Mouse (Mus musculus): ENCODE measurements around the gene Tmed6. TPM values are rescaled to one million over a fixed set of nuclear protein-coding genes. Genes with fewer than 3 reads are reported as not detected.

Tmed6 gene
- polyA plus RNA-seq, 1 experiment from 2014 or later = not detected

GRCm38 (mm10) chr8:107052046-107052445 is 13.4 kb downstream of the Tmed6 start:
- H3K4me1 ChIP-seq (replicated peaks; ENCODE audit: control insufficient read depth, insufficient read depth, low read length) = peaks cover 6% of the 10 kb centered on the region; the same call in 1 of the 2 replicates
- no peak overlapping the region for H3K4me2 ChIP-seq (ENCODE audit: low read depth, low read length, severe bottlenecking)
- H3K9me3 ChIP-seq (ENCODE audit: control insufficient read depth, low read length) = no peaks in the 10 kb centered on the region
- WGBS = 99% methylated on average over 8 of the region's 8 CpGs
- H3K9ac ChIP-seq (ENCODE audit: low read length) = no peak overlapping the region
- H3K27ac ChIP-seq (ENCODE audit: low read depth, low read length) = no peak overlapping the region
- no peaks in the 10 kb centered on the region for H3K27me3 ChIP-seq (ENCODE audit: control insufficient read depth, insufficient read depth, low read length)
- DNase-seq (ENCODE audit: low spot score) (no peak), ATAC-seq (replicated peaks; ENCODE audit: low FRiP score) (no peak)
- peaks cover 30% of the 10 kb centered on the region; the same call in 1 of the 2 replicates for H3K36me3 ChIP-seq (ENCODE audit: control insufficient read depth, insufficient read depth, low read length)
- H3K4me3 ChIP-seq (ENCODE audit: low read depth, low read length) = no peak overlapping the region

GRCm38 (mm10) chr8:107049480-107049879 is 16.0 kb downstream of the Tmed6 start:
- H3K27me3 ChIP-seq (ENCODE audit: control insufficient read depth, insufficient read depth, low read length) = no peaks in the 10 kb centered on the region
- no peaks in the 10 kb centered on the region for H3K9me3 ChIP-seq (ENCODE audit: control insufficient read depth, low read length)
- 96% methylated on average over 4 of the region's 4 CpGs for WGBS
- H3K4me2 ChIP-seq (ENCODE audit: low read depth, low read length, severe bottlenecking) = no peak overlapping the region
- H3K27ac ChIP-seq (ENCODE audit: low read depth, low read length) = no peak overlapping the region
- H3K9ac ChIP-seq (ENCODE audit: low read length) = no peak overlapping the region
- 0 out of 2 replicates have a peak overlapping the region, but pooled peaks have one; percentile 78 for H3K4me3 ChIP-seq (ENCODE audit: low read depth, low read length)
- peaks cover 6% of the 10 kb centered on the region; the same call in 1 of the 2 replicates for H3K4me1 ChIP-seq (replicated peaks; ENCODE audit: control insufficient read depth, insufficient read depth, low read length)
- peaks cover 32% of the 10 kb centered on the region; the same call in 1 of the 2 replicates for H3K36me3 ChIP-seq (ENCODE audit: control insufficient read depth, insufficient read depth, low read length)
- DNase-seq (ENCODE audit: low spot score) (no peak), ATAC-seq (replicated peaks; ENCODE audit: low FRiP score) (no peak)

DNA sequence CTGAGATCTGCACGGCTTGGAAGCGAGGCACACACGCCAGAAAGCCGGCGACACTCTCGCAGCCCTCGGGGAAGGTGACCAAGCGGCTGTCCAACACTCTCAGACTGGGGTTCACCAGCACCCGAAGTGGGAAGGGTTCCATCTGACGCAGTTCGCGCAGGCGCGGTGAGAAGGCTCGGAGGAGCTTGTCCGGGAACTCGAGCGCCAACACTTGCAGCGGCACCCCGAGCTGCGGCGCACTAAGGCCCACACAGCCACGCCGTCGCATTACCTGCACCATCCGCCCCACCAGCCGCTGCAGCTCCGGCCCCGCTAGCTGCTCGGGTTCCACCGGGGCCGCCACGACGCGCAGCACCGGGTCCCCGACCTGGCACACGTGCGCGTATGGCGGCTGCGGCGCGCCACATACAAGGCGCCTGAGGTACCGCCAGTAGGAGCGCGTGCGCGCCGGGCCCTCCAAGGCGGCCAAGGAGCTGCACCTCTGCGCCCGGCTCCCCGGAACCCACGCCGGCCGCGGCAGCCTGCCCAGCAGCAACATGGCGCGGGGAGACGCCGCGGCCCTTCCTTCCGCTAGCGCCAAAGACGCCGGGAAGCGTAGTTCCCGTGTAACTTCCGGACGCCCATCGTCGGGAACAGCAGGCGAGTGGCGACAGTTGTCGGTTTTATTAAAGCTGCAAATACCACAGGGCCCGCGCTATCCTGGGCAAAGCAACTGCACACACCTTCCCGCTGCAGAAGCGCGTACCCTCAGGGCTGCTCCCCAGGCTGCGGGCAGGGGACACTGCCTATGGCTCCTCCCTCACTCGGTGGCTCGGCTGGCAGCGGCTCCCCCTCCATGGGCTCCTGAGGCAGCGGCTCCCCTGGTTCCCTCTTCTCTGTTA is 17.1 kb downstream of the Tmed6 start, which contains the start of gene Pdf:
Pdf (minus strand) TSS at position 554 of the 881 bp plus-strand sequence.
- Histone ChIP-seq H3K4me3 (ENCODE audit: low read depth, low read length) (peak within 1 kb of the TSS; percentile 78), H3K27ac (ENCODE audit: low read depth, low read length) (peak within 1 kb of the TSS; percentile 82), H3K27me3 (ENCODE audit: control insufficient read depth, insufficient read depth, low read length) (no peaks in the 10 kb centered on the region), H3K36me3 (ENCODE audit: control insufficient read depth, insufficient read depth, low read length) (peaks cover 28% of the 10 kb centered on the region; the same call in 1 of the 2 replicates), H3K9ac (ENCODE audit: low read length) (peak within 1 kb of the TSS; percentile 90), H3K4me1 (replicated peaks; ENCODE audit: control insufficient read depth, insufficient read depth, low read length) (peaks cover 6% of the 10 kb centered on the region; the same call in 1 of the 2 replicates), H3K9me3 (ENCODE audit: control insufficient read depth, low read length) (no peaks in the 10 kb centered on the region), H3K4me2 (ENCODE audit: low read depth, low read length, severe bottlenecking) (peak within 1 kb of the TSS; percentile 93)
- WGBS = under 1% methylated on average over 87 of the region's 87 CpGs
- ATAC-seq (replicated peaks; ENCODE audit: low FRiP score) (peak; percentile 83), DNase-seq (ENCODE audit: low spot score) (peak; percentile 84)

- H3K36me3 ChIP-seq (ENCODE audit: control insufficient read depth, insufficient read depth, low read length) = peaks cover 17% of the 10 kb centered on the region; the same call in 1 of the 2 replicates
- 88% methylated on average over 5 of the region's 5 CpGs for WGBS
Measured at GRCm38 (mm10) chr8:107046976-107047375, 18.5 kb downstream of the Tmed6 start.

GRCm38 (mm10) chr8:107045478-107045877 is 20.0 kb downstream of the Tmed6 start:
- Histone ChIP-seq H3K9ac (ENCODE audit: low read length) (no peak overlapping the region), H3K9me3 (ENCODE audit: control insufficient read depth, low read length) (no peaks in the 10 kb centered on the region), H3K4me2 (ENCODE audit: low read depth, low read length, severe bottlenecking) (no peak overlapping the region), H3K27me3 (ENCODE audit: control insufficient read depth, insufficient read depth, low read length) (no peaks in the 10 kb centered on the region), H3K4me3 (ENCODE audit: low read depth, low read length) (no peak overlapping the region), H3K36me3 (ENCODE audit: control insufficient read depth, insufficient read depth, low read length) (peaks cover 12% of the 10 kb centered on the region; the same call in 1 of the 2 replicates), H3K27ac (ENCODE audit: low read depth, low read length) (no peak overlapping the region), H3K4me1 (replicated peaks; ENCODE audit: control insufficient read depth, insufficient read depth, low read length) (peaks cover 6% of the 10 kb centered on the region; the same call in 1 of the 2 replicates)
- DNase-seq (ENCODE audit: low spot score) (no peak), ATAC-seq (replicated peaks; ENCODE audit: low FRiP score) (no peak)
- 92% methylated on average over 6 of the region's 6 CpGs for WGBS

More at GRCm38 (mm10) chr8:107046976-107047375, 18.5 kb downstream of the Tmed6 start:
- no peaks in the 10 kb centered on the region for H3K27me3 ChIP-seq (ENCODE audit: control insufficient read depth, insufficient read depth, low read length)
- no peak overlapping the region for H3K4me2 ChIP-seq (ENCODE audit: low read depth, low read length, severe bottlenecking)
- no peak overlapping the region for H3K27ac ChIP-seq (ENCODE audit: low read depth, low read length)
- no peak for ATAC-seq (replicated peaks; ENCODE audit: low FRiP score)
- peaks cover 6% of the 10 kb centered on the region; the same call in 1 of the 2 replicates for H3K4me1 ChIP-seq (replicated peaks; ENCODE audit: control insufficient read depth, insufficient read depth, low read length)
- no peak overlapping the region for H3K4me3 ChIP-seq (ENCODE audit: low read depth, low read length)
- DNase-seq (ENCODE audit: low spot score) = no peak
- H3K9ac ChIP-seq (ENCODE audit: low read length) = no peak overlapping the region
- H3K9me3 ChIP-seq (ENCODE audit: control insufficient read depth, low read length) = no peaks in the 10 kb centered on the region

- Histone ChIP-seq H3K27me3 (ENCODE audit: control insufficient read depth, insufficient read depth, low read length) (no peaks in the 10 kb centered on the region), H3K9me3 (ENCODE audit: control insufficient read depth, low read length) (no peaks in the 10 kb centered on the region), H3K4me3 (ENCODE audit: low read depth, low read length) (no peak overlapping the region), H3K36me3 (ENCODE audit: control insufficient read depth, insufficient read depth, low read length) (peaks cover 7% of the 10 kb centered on the region; the same call in 1 of the 2 replicates), H3K9ac (ENCODE audit: low read length) (no peak overlapping the region), H3K4me2 (ENCODE audit: low read depth, low read length, severe bottlenecking) (no peak overlapping the region), H3K27ac (ENCODE audit: low read depth, low read length) (no peak overlapping the region), H3K4me1 (replicated peaks; ENCODE audit: control insufficient read depth, insufficient read depth, low read length) (no peaks in the 10 kb centered on the region)
- DNase-seq (ENCODE audit: low spot score) = no peak
- ATAC-seq (replicated peaks; ENCODE audit: low FRiP score) = no peak
- WGBS = 90% methylated on average over 7 of the region's 7 CpGs
Measured at GRCm38 (mm10) chr8:107040632-107041031, 24.8 kb downstream of the Tmed6 start.

GRCm38 (mm10) chr8:107036626-107037025 is 28.8 kb downstream of the Tmed6 start:
- no peak for DNase-seq (ENCODE audit: low spot score)
- Histone ChIP-seq H3K27me3 (ENCODE audit: control insufficient read depth, insufficient read depth, low read length) (no peaks in the 10 kb centered on the region), H3K9ac (ENCODE audit: low read length) (no peak overlapping the region), H3K9me3 (ENCODE audit: control insufficient read depth, low read length) (no peaks in the 10 kb centered on the region), H3K4me1 (replicated peaks; ENCODE audit: control insufficient read depth, insufficient read depth, low read length) (peaks cover 6% of the 10 kb centered on the region; the same call in 1 of the 2 replicates), H3K4me3 (ENCODE audit: low read depth, low read length) (no peak overlapping the region), H3K4me2 (ENCODE audit: low read depth, low read length, severe bottlenecking) (no peak overlapping the region), H3K27ac (ENCODE audit: low read depth, low read length) (no peak overlapping the region), H3K36me3 (ENCODE audit: control insufficient read depth, insufficient read depth, low read length) (peaks cover 7% of the 10 kb centered on the region; the same call in 1 of the 2 replicates)
- no peak for ATAC-seq (replicated peaks; ENCODE audit: low FRiP score)
- 95% methylated on average over 8 of the region's 8 CpGs for WGBS

DNA sequence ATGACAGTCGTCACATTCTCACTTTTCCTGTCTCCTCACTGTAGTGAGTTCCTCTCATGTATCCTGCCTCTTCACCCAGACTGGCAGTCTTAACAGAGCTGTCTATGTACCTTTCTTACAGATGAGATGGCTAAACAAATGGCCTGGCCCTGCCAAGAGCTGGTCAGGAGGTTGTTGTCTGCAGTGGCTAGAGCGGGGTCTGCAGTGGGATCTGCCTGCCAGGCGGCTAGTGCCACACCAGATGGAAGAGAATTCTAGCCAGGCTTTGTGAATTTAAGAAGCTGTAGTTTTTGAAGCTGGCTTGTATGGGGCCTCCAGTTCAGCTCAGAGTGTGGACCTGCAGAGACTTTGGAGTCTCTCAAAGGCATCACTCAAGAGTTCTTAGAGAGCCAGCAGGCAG is 29.8 kb downstream of the Tmed6 start:
- DNase-seq (ENCODE audit: low spot score) (no peak), ATAC-seq (replicated peaks; ENCODE audit: low FRiP score) (no peak)
- H3K4me1 ChIP-seq (replicated peaks; ENCODE audit: control insufficient read depth, insufficient read depth, low read length) = peaks cover 6% of the 10 kb centered on the region; the same call in 1 of the 2 replicates
- no peaks in the 10 kb centered on the region for H3K9me3 ChIP-seq (ENCODE audit: control insufficient read depth, low read length)
- H3K4me2 ChIP-seq (ENCODE audit: low read depth, low read length, severe bottlenecking) = no peak overlapping the region
- H3K9ac ChIP-seq (ENCODE audit: low read length) = no peak overlapping the region
- no peaks in the 10 kb centered on the region for H3K27me3 ChIP-seq (ENCODE audit: control insufficient read depth, insufficient read depth, low read length)
- H3K4me3 ChIP-seq (ENCODE audit: low read depth, low read length) = no peak overlapping the region
- 81% methylated on average over 3 of the region's 3 CpGs for WGBS
- H3K36me3 ChIP-seq (ENCODE audit: control insufficient read depth, insufficient read depth, low read length) = peaks cover 7% of the 10 kb centered on the region; the same call in 1 of the 2 replicates
- no peak overlapping the region for H3K27ac ChIP-seq (ENCODE audit: low read depth, low read length)
